Mouse (Mus musculus): ENCODE results near the gene Il1r1. TPM values are rescaled to one million over a fixed set of nuclear protein-coding genes. Genes with fewer than 3 reads are reported as not detected.
"Not testable (repeated sequence)": the region's sequence is repeated elsewhere in the genome, so short reads cannot be mapped to it uniquely, and the experiment has no call there.

Gene Il1r1
- polyA plus RNA-seq, 1 experiment from 2014 or later = 8.7 TPM

DNA sequence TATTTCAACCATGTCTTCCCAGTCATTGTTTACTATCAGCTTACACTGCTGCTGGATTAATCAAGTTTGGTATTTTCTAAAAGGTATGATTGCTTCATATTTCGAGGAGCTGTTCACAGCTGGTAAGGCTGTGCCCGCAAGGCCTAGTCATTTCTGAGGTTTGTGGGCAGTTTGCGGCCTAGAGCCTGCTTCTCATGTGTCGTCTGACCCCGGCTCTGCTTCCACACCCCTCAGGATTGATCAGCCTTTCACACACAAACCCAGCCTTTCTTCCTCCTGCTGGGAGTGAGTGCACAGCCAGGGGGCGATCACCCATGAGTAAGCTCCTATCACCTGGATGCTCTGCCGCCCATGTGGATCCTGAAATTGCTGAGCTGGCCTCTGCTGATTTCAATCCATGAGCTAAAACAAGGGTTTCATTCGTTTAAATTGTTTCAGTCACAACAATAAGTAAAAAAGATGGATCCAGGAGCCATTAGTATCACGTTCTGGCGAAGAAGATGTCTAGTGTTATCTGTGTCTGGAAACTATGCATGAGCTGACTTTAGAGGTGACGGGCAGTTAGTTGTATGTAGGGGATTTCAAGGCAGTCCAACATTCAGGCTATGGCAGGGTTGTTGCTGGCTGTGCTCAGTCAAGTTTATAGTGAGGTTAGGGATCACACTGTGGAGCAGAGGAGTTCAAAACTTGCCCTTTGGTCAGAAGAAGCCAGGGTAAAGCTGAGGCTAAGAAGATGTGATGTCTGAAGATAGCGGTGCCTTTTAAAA, 65.8 kb downstream of the Il1r1 start:
- 73% methylated on average over 12 of the region's 12 CpGs for WGBS
- Histone ChIP-seq H3K36me3 (peaks cover 4% of the 10 kb centered on the region; the same call in 1 of the 2 replicates), H3K9me3 (replicated peaks) (no peaks in the 10 kb centered on the region), H3K27ac (ENCODE audit: poor library complexity, severe bottlenecking) (no peak overlapping the region), H3K9ac (no peak overlapping the region), H3K4me3 (no peak overlapping the region), H3K4me2 (no peak overlapping the region), H3K27me3 (replicated peaks) (no peaks in the 10 kb centered on the region), H3K4me1 (replicated peaks) (no peaks in the 10 kb centered on the region)
- ATAC-seq (ENCODE audit: insufficient number of reproducible peaks, low FRiP score) = no peak

DNA sequence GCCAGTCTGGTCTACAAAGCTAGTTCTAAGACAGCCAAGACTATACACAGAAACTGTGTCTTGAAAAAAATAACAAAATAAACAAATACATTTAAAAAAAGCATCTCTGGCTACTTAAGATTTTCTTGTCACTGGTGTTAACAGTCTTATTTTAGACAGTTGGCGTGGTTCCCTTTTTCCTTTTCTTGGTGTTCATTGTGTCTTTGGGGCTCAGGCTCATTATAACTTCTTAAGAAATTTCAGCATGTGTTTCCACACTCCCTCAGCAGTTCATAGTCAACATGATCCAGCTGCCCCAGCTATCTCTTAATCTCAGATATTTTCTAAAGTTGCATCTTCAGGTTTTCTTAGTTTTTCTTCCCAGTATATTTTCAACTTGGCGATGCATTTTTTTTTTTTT, 67.4 kb downstream of the Il1r1 start:
- WGBS = 84% methylated on average over 2 of the region's 2 CpGs
- Histone ChIP-seq H3K27me3 (replicated peaks) (no peaks in the 10 kb centered on the region), H3K4me1 (replicated peaks) (no peaks in the 10 kb centered on the region), H3K4me3 (no peak overlapping the region), H3K4me2 (no peak overlapping the region), H3K9me3 (replicated peaks) (no peaks in the 10 kb centered on the region), H3K9ac (no peak overlapping the region), H3K27ac (ENCODE audit: poor library complexity, severe bottlenecking) (no peak overlapping the region), H3K36me3 (peaks cover 4% of the 10 kb centered on the region; the same call in 1 of the 2 replicates)
- no peak for ATAC-seq (ENCODE audit: insufficient number of reproducible peaks, low FRiP score)

- Histone ChIP-seq H3K9me3 (replicated peaks) (no peaks in the 10 kb centered on the region), H3K4me2 (no peak overlapping the region), H3K4me3 (no peak overlapping the region), H3K27ac (ENCODE audit: poor library complexity, severe bottlenecking) (no peak overlapping the region), H3K9ac (no peak overlapping the region), H3K27me3 (replicated peaks) (no peaks in the 10 kb centered on the region), H3K4me1 (replicated peaks) (no peaks in the 10 kb centered on the region), H3K36me3 (peaks cover 6% of the 10 kb centered on the region; the same call in 1 of the 2 replicates)
- no peak for ATAC-seq (ENCODE audit: insufficient number of reproducible peaks, low FRiP score)
- WGBS = 86% methylated on average over 7 of the region's 7 CpGs
Measured at GRCm38 (mm10) chr1:40293891-40294290, 69.0 kb downstream of the Il1r1 start.

DNA sequence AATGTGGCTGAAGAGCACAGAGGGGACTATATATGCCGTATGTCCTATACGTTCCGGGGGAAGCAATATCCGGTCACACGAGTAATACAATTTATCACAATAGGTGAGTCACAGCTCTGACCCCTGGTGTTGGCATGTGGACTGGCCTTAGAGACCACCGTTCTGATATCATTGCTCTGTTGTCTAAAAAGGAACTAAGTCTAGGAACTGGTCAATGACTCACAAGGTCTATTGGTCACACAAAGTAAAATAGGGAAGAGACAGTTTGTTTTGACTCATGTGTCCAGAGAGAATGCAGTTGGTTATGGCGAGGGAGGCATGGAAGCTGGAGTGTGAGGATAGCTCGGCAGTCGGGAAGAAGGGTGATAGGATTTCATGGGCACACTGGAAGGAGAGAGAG, 69.9 kb downstream of the Il1r1 start:
- 70% methylated on average over 9 of the region's 9 CpGs for WGBS
- no peak overlapping the region for H3K9ac ChIP-seq

DNA sequence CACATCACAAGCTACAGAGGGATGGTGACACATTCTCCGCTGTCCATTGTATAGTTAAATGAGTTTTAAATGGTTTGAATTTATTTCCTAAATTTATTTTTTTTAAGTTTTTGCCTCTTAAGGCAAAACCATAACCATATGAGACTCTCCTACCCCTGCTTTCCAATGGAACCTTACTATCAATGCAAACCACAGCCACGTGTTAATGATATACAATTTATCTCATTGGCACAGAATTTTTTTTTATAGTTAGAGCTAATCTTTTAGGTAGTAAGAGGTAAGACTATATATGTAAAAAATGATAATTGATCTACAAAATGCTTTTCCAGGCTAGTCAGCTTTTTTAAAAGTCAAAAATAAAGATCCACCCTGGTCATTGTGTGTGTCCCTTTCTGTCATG, 73.2 kb downstream of the Il1r1 start:
- ATAC-seq (ENCODE audit: insufficient number of reproducible peaks, low FRiP score) = no peak

More for the DNA sequence above, 69.9 kb downstream of the Il1r1 start:
- H3K4me2 ChIP-seq = no peak overlapping the region
- no peak overlapping the region for H3K27ac ChIP-seq (ENCODE audit: poor library complexity, severe bottlenecking)
- no peak overlapping the region for H3K4me3 ChIP-seq
- no peaks in the 10 kb centered on the region for H3K9me3 ChIP-seq (replicated peaks)
- no peaks in the 10 kb centered on the region for H3K4me1 ChIP-seq (replicated peaks)
- no peaks in the 10 kb centered on the region for H3K27me3 ChIP-seq (replicated peaks)
- peaks cover 6% of the 10 kb centered on the region; the same call in 1 of the 2 replicates for H3K36me3 ChIP-seq
- ATAC-seq (ENCODE audit: insufficient number of reproducible peaks, low FRiP score) = no peak

DNA sequence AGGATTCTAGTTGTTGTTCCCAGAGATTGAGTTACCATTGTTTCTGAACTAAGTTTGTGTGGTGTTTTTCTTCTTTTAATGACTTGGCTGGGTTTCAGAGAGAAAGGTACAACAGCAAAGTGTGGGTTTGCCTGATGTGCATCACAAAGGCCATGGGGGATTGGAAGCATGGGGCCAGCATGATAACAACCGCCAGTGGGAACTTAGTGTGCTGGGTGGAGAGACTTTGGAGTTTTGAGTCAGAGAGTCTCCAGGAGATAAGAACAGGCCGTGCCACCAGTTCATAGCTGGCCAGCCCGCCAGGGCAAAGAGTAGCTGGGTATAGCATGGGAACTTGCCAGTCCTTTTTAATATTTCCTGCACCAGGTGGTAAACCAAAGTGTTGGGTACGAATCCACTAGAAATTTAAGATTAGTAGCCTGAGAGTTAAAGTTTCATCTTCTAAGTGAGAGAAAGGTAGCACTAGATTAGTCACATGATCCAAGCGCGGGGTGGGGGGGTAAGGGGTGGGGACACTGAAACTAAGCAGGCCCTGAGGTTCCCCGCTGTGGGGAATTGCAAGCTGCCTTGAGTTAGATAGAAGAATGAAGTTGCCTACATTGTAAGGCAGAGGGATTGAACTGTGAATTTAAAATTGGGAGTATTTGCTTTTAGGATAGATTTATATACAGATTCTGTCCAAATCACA, 78.4 kb downstream of the Il1r1 start:
- no peak for ATAC-seq (ENCODE audit: insufficient number of reproducible peaks, low FRiP score)
- WGBS = 49% methylated on average over 7 of the region's 7 CpGs
- Histone ChIP-seq H3K9me3 (replicated peaks) (no peaks in the 10 kb centered on the region), H3K27me3 (replicated peaks) (no peaks in the 10 kb centered on the region), H3K9ac (no peak overlapping the region), H3K4me3 (no peak overlapping the region), H3K4me2 (no peak overlapping the region), H3K4me1 (replicated peaks) (no peaks in the 10 kb centered on the region), H3K36me3 (0 out of 2 replicates have a peak, but pooled peaks cover 3% of the 10 kb centered on the region), H3K27ac (ENCODE audit: poor library complexity, severe bottlenecking) (no peak overlapping the region)

More for the DNA sequence above, 73.2 kb downstream of the Il1r1 start:
- Histone ChIP-seq H3K27ac (ENCODE audit: poor library complexity, severe bottlenecking) (no peak overlapping the region), H3K9ac (no peak overlapping the region), H3K4me3 (no peak overlapping the region), H3K9me3 (replicated peaks) (no peaks in the 10 kb centered on the region), H3K4me1 (replicated peaks) (no peaks in the 10 kb centered on the region), H3K4me2 (no peak overlapping the region), H3K27me3 (replicated peaks) (no peaks in the 10 kb centered on the region), H3K36me3 (peaks cover 6% of the 10 kb centered on the region; the same call in 1 of the 2 replicates)
- whole genome bisulfite sequencing = 71% methylated on average over 2 of the region's 2 CpGs

GRCm38 (mm10) chr1:40304321-40304720, 79.4 kb downstream of the Il1r1 start:
- not testable (repeated sequence) for ATAC-seq (ENCODE audit: insufficient number of reproducible peaks, low FRiP score); H3K27ac ChIP-seq (ENCODE audit: poor library complexity, severe bottlenecking); H3K9me3 ChIP-seq (replicated peaks); H3K4me2 ChIP-seq; H3K4me1 ChIP-seq (replicated peaks); H3K4me3 ChIP-seq; H3K27me3 ChIP-seq (replicated peaks); H3K9ac ChIP-seq; H3K36me3 ChIP-seq
- WGBS = 85% methylated on average over 4 of the region's 4 CpGs

- WGBS = 88% methylated on average over 2 of the region's 2 CpGs
- no peak overlapping the region for H3K4me3 ChIP-seq
- no peaks in the 10 kb centered on the region for H3K9me3 ChIP-seq (replicated peaks)
- no peaks in the 10 kb centered on the region for H3K36me3 ChIP-seq
- H3K27me3 ChIP-seq (replicated peaks) = no peaks in the 10 kb centered on the region
- ATAC-seq (ENCODE audit: insufficient number of reproducible peaks, low FRiP score) = no peak
- H3K4me2 ChIP-seq = no peak overlapping the region
- H3K4me1 ChIP-seq (replicated peaks) = no peaks in the 10 kb centered on the region
- no peak overlapping the region for H3K9ac ChIP-seq
- no peak overlapping the region for H3K27ac ChIP-seq (ENCODE audit: poor library complexity, severe bottlenecking)
Measured at GRCm38 (mm10) chr1:40306111-40306510, 81.2 kb downstream of the Il1r1 start.

DNA sequence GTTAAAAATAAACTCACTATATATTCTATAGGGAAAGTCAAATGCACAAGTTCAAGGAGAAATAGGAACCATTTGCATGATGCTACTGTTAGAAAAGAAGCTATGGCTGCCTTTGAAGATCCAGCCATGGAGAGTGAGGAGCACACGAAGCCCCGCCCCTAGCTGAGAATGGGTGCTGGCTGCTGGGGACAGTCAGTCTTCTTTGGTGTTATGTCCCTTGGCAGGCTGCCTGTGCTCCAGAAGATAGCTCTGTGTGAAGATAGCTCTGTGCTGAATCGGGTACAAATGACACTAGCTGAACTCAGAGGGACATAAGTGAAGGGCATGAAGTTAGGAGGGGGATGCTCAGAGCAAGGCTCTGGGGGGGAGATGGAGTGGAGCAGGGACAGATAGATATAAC, 86.2 kb downstream of the Il1r1 start:
- Histone ChIP-seq H3K36me3 (peaks cover 16% of the 10 kb centered on the region), H3K4me2 (no peak overlapping the region), H3K4me3 (no peak overlapping the region), H3K27me3 (replicated peaks) (no peaks in the 10 kb centered on the region), H3K9me3 (replicated peaks) (no peaks in the 10 kb centered on the region), H3K27ac (ENCODE audit: poor library complexity, severe bottlenecking) (no peak overlapping the region), H3K4me1 (replicated peaks) (no peaks in the 10 kb centered on the region), H3K9ac (no peak overlapping the region)
- WGBS = 68% methylated on average over 3 of the region's 3 CpGs
- ATAC-seq (ENCODE audit: insufficient number of reproducible peaks, low FRiP score) = no peak

DNA sequence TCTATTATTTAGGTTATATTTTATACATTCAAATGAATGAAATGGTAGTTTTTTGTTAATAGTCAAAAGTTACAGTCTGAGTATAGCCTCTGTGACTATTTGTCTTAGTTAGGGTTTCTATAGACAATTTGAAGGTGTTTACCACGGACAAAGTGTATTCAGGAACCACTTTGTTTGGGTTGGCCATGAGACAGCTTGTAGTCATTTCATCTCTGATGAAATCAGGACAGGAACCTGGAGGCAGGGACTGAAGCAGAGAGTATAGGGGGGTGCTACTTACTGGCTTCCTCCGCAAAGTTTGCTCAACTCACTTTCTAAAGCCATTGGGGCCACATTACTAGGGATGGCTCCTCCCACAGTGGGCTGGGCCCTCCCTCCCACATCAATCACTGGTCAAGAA, 86.7 kb downstream of the Il1r1 start:
- Histone ChIP-seq H3K27me3 (replicated peaks) (no peaks in the 10 kb centered on the region), H3K9ac (no peak overlapping the region), H3K4me1 (replicated peaks) (no peaks in the 10 kb centered on the region), H3K36me3 (peaks cover 16% of the 10 kb centered on the region), H3K4me3 (no peak overlapping the region), H3K9me3 (replicated peaks) (no peaks in the 10 kb centered on the region), H3K27ac (ENCODE audit: poor library complexity, severe bottlenecking) (no peak overlapping the region), H3K4me2 (no peak overlapping the region)
- no peak for ATAC-seq (ENCODE audit: insufficient number of reproducible peaks, low FRiP score)
- WGBS = 81% methylated on average over 2 of the region's 2 CpGs

GRCm38 (mm10) chr1:40314016-40314415, 89.1 kb downstream of the Il1r1 start:
- 72% methylated on average over 12 of the region's 12 CpGs for WGBS
- no peaks in the 10 kb centered on the region for H3K4me1 ChIP-seq (replicated peaks)
- H3K27me3 ChIP-seq (replicated peaks) = no peaks in the 10 kb centered on the region
- ATAC-seq (ENCODE audit: insufficient number of reproducible peaks, low FRiP score) = no peak
- no peaks in the 10 kb centered on the region for H3K9me3 ChIP-seq (replicated peaks)
- H3K4me2 ChIP-seq = no peak overlapping the region
- H3K9ac ChIP-seq = no peak overlapping the region
- no peak overlapping the region for H3K27ac ChIP-seq (ENCODE audit: poor library complexity, severe bottlenecking)
- peaks cover 16% of the 10 kb centered on the region for H3K36me3 ChIP-seq
- H3K4me3 ChIP-seq = no peak overlapping the region

Data from heart, embryonic 12.5 days (tissue).